Mouse (Mus musculus) erythroblast, embryonic 14.5 days (primary cell): ENCODE data around the gene Anxa6.
"Not testable (repeated sequence)": the region's sequence is repeated elsewhere in the genome, so short reads cannot be mapped to it uniquely, and the experiment has no call there.

ENCODE experiments used
- GATA1 ChIP-seq: IDR thresholded peaks from 2 replicates; pipeline ENCODE4 v1.6.1; 2012; ENCODE audit warnings: low read length, inconsistent platforms, mixed read lengths
- TAL1 ChIP-seq: IDR thresholded peaks from 3 replicates; pipeline ENCODE4 v1.6.1; 2012; ENCODE audit warnings: low read length, inconsistent platforms, mixed read lengths

DNA sequence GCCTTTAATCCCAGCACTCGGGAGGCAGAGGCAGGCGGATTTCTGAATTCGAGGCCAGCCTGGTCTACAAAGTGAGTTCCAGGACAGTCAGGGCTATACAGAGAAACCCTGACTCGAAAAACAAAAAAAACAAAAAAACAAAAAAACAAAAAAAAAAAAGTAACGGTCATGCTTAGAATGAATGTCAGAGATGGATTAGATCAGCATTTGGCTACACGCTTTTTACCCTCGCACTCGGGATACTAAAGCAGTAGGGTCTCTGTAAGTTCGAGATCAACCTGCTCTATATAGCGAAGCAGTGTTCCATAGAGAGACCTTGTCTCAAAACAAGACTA, 77.9 kb downstream of the Anxa6 start:
- not testable (repeated sequence) for TF ChIP-seq TAL1, GATA1
